ENCODE assay signal across 8 mouse cellular contexts in genomic region chr2:126553291-126553639, GRCm38 (mm10). TPM values are rescaled to one million over a fixed set of nuclear protein-coding genes. Genes with fewer than 3 reads are reported as not detected.
DNase-seq lines count a peak whose midpoint lies in the region; ATAC-seq and TF ChIP-seq lines count a peak whose summit lies in the region.

No protein-coding gene starts in this region.

- peak overlapping the region; percentile 42 for H3K4me3 ChIP-seq in lung, postnatal 0 days (ENCODE audit: low read depth, low read length)
- H3K4me3 ChIP-seq in limb, embryonic 12.5 days (replicated peaks) = peak overlapping the region; percentile 59
- peak overlapping the region; percentile 49 for H3K4me3 ChIP-seq in stomach, embryonic 15.5 days (replicated peaks)

- DNase-seq in adrenal gland, postnatal 14 days = peak; percentile 19
- no peak for DNase-seq in adrenal gland, postnatal 4 days (ENCODE audit: low spot score in 2 of 2)
- no peak for DNase-seq in lung, postnatal 0 days (ENCODE audit: low spot score)
- no peak for DNase-seq in lung, postnatal 36 days
- no peak for DNase-seq in cerebellum, postnatal 4 days (ENCODE audit: low spot score in 2 of 2)
- no peak for DNase-seq in layer of hippocampus, postnatal 25 days (ENCODE audit: extremely low spot score in 1 of 2, low spot score in 1 of 2)

- TF ChIP-seq CTCF in lung, postnatal 0 days (IDR thresholded peaks at IDR 0.05) = no peak

- WGBS in lung, postnatal 0 days = 1% methylated on average over 26 of the region's 26 CpGs
- 2% methylated on average over 26 of the region's 26 CpGs for WGBS in limb, embryonic 12.5 days
- 3% methylated on average over 26 of the region's 26 CpGs for WGBS in stomach, embryonic 15.5 days

- H3K4me2 ChIP-seq in lung, postnatal 0 days (replicated peaks; ENCODE audit: low read depth, low read length) = peak overlapping the region; percentile 84
- peak overlapping the region; percentile 98 for H3K4me2 ChIP-seq in limb, embryonic 12.5 days
- peak overlapping the region; percentile 91 for H3K4me2 ChIP-seq in stomach, embryonic 15.5 days

- no peaks in the 10 kb centered on the region; the same call in 1 of the 2 replicates for H3K4me1 ChIP-seq in lung, postnatal 0 days (ENCODE audit: insufficient read depth, low read depth, low read length)
- H3K4me1 ChIP-seq in limb, embryonic 12.5 days (replicated peaks) = peaks cover 13% of the 10 kb centered on the region
- H3K4me1 ChIP-seq in stomach, embryonic 15.5 days = peaks cover 10% of the 10 kb centered on the region; the same call in 1 of the 2 replicates

- ATAC-seq in lung, postnatal 0 days = 0 out of 2 replicates have a peak, but pooled peaks have one; percentile 14
- 0 out of 2 replicates have a peak, but pooled peaks have one; percentile 26 for ATAC-seq in limb, embryonic 12.5 days (ENCODE audit: insufficient number of reproducible peaks, insufficient read depth, low FRiP score, low TSS enrichment, low read depth)
- peak; percentile 14; the same call in 1 of the 2 replicates for ATAC-seq in stomach, embryonic 15.5 days (ENCODE audit: insufficient read depth, low FRiP score, low read depth)

- no peaks in the 10 kb centered on the region for H3K36me3 ChIP-seq in lung, postnatal 0 days (ENCODE audit: insufficient read depth, low read length)
- no peaks in the 10 kb centered on the region for H3K36me3 ChIP-seq in limb, embryonic 12.5 days
- no peaks in the 10 kb centered on the region for H3K36me3 ChIP-seq in stomach, embryonic 15.5 days

- no peak overlapping the region for H3K27ac ChIP-seq in lung, postnatal 0 days (ENCODE audit: low read length)
- H3K27ac ChIP-seq in limb, embryonic 12.5 days = no peak overlapping the region
- no peak overlapping the region for H3K27ac ChIP-seq in stomach, embryonic 15.5 days

- no peak overlapping the region for H3K9ac ChIP-seq in lung, postnatal 0 days (replicated peaks; ENCODE audit: low read depth)
- H3K9ac ChIP-seq in limb, embryonic 12.5 days (replicated peaks) = peak overlapping the region; percentile 61; the same call in 1 of the 2 replicates
- H3K9ac ChIP-seq in stomach, embryonic 15.5 days = no peak overlapping the region

- H3K27me3 ChIP-seq in lung, postnatal 0 days (replicated peaks; ENCODE audit: insufficient read depth, low read length) = peaks cover 28% of the 10 kb centered on the region
- peaks cover 70% of the 10 kb centered on the region for H3K27me3 ChIP-seq in limb, embryonic 12.5 days
- peaks cover 40% of the 10 kb centered on the region for H3K27me3 ChIP-seq in stomach, embryonic 15.5 days (replicated peaks)

- TF ChIP-seq EP300 in lung, postnatal 0 days (IDR thresholded peaks at IDR 0.05) = no peak

- no peaks in the 10 kb centered on the region for H3K9me3 ChIP-seq in lung, postnatal 0 days (ENCODE audit: low read length)
- H3K9me3 ChIP-seq in limb, embryonic 12.5 days = no peaks in the 10 kb centered on the region
- no peaks in the 10 kb centered on the region for H3K9me3 ChIP-seq in stomach, embryonic 15.5 days

RNA-seq across cellular contexts. Expression of gene Slc27a2, which starts 1.1 kb away (rescaled TPM):
- 68.8 and 158 TPM in 2 replicates for total RNA-seq in adrenal gland, postnatal 14 days (2021)
- 10 to 100 TPM; 24.9 to 67.7 TPM for total RNA-seq in adrenal gland, postnatal 4 days (2021)
- 1.0 and 1.2 TPM in 2 replicates for polyA plus RNA-seq in lung, postnatal 0 days (2015; fragmentation: Nextera tagmentation; extraction: Ambion mirVana)
- 0.53 and 0.67 TPM in 2 replicates for polyA plus RNA-seq in limb, embryonic 12.5 days (2016; fragmentation: Nextera tagmentation; extraction: Ambion mirVana)
- polyA plus RNA-seq in stomach, embryonic 15.5 days (2015; fragmentation: Nextera tagmentation; extraction: Ambion mirVana) = 3.9 and 8.3 TPM in 2 replicates
- total RNA-seq in layer of hippocampus, postnatal 25 days (2021) = 10 to 100 TPM; 10.7 to 11.6 TPM

RNA-seq across cellular contexts. Expression of gene Atp8b4, which starts 52.8 kb away (rescaled TPM):
- 0.70 and 2.0 TPM in 2 replicates for total RNA-seq in adrenal gland, postnatal 14 days (2021)
- 1 to 10 TPM in 1 of 2 experiments, under 1 TPM in 1; 0.95 to 1.3 TPM for total RNA-seq in adrenal gland, postnatal 4 days (2021)
- polyA plus RNA-seq in lung, postnatal 0 days (2015; fragmentation: Nextera tagmentation; extraction: Ambion mirVana) = 1.4 and 1.7 TPM in 2 replicates
- 0.13 and 0.26 TPM in 2 replicates for polyA plus RNA-seq in limb, embryonic 12.5 days (2016; fragmentation: Nextera tagmentation; extraction: Ambion mirVana)
- 0.95 and 1.3 TPM in 2 replicates for polyA plus RNA-seq in stomach, embryonic 15.5 days (2015; fragmentation: Nextera tagmentation; extraction: Ambion mirVana)
- not detected for total RNA-seq in layer of hippocampus, postnatal 25 days (2021)
